Mouse (Mus musculus): Measurements from ENCODE around the gene 2310034C09Rik. TPM values are rescaled to one million over a fixed set of nuclear protein-coding genes. Genes with fewer than 3 reads are reported as not detected.
"Not testable (repeated sequence)": the region's sequence is repeated elsewhere in the genome, so short reads cannot be mapped to it uniquely, and the experiment has no call there.

The 2310034C09Rik gene
- polyA plus RNA-seq, 1 experiment from 2014 or later = not detected

- not testable (repeated sequence) for H3K36me3 ChIP-seq (ENCODE audit: control insufficient read depth, insufficient read depth, low read length); H3K9ac ChIP-seq (ENCODE audit: low read depth, low read length); ATAC-seq (ENCODE audit: low FRiP score, low TSS enrichment); H3K4me2 ChIP-seq (replicated peaks; ENCODE audit: low read depth, low read length); H3K27ac ChIP-seq (ENCODE audit: low read depth, low read length); H3K4me1 ChIP-seq (ENCODE audit: control insufficient read depth, insufficient read depth, low read length); H3K27me3 ChIP-seq (ENCODE audit: control insufficient read depth, insufficient read depth, low read length); H3K9me3 ChIP-seq (ENCODE audit: control insufficient read depth, low read length); H3K4me3 ChIP-seq (ENCODE audit: low read length)
- 87% methylated on average over 3 of the region's 3 CpGs for WGBS
Measured at GRCm38 (mm10) chr16:88751535-88751934, 7.1 kb upstream of the 2310034C09Rik start, which contains the start of gene Krtap13. Gene Krtap13, minus strand, starts transcription at chr16:88751635.

GRCm38 (mm10) chr16:88774106-88774505 lies 15.5 kb downstream of the 2310034C09Rik start, which contains the start of gene 2310057N15Rik:
Gene 2310057N15Rik, minus strand, starts transcription at chr16:88774206.
- Histone ChIP-seq H3K27ac (ENCODE audit: low read depth, low read length) (no peak within 1 kb of the TSS), H3K4me3 (ENCODE audit: low read length) (no peak within 1 kb of the TSS), H3K4me2 (replicated peaks; ENCODE audit: low read depth, low read length) (no peak within 1 kb of the TSS), H3K4me1 (ENCODE audit: control insufficient read depth, insufficient read depth, low read length) (no peaks in the 10 kb centered on the region), H3K36me3 (ENCODE audit: control insufficient read depth, insufficient read depth, low read length) (no peaks in the 10 kb centered on the region), H3K27me3 (ENCODE audit: control insufficient read depth, insufficient read depth, low read length) (no peaks in the 10 kb centered on the region), H3K9me3 (ENCODE audit: control insufficient read depth, low read length) (no peaks in the 10 kb centered on the region), H3K9ac (ENCODE audit: low read depth, low read length) (no peak within 1 kb of the TSS)
- ATAC-seq (ENCODE audit: low FRiP score, low TSS enrichment) = no peak
- WGBS = 94% methylated on average over 2 of the region's 2 CpGs

- Histone ChIP-seq H3K4me3 (ENCODE audit: low read length) (no peak within 1 kb of the TSS), H3K9me3 (ENCODE audit: control insufficient read depth, low read length) (no peaks in the 10 kb centered on the region), H3K9ac (ENCODE audit: low read depth, low read length) (no peak within 1 kb of the TSS), H3K4me2 (replicated peaks; ENCODE audit: low read depth, low read length) (no peak within 1 kb of the TSS), H3K36me3 (ENCODE audit: control insufficient read depth, insufficient read depth, low read length) (no peaks in the 10 kb centered on the region), H3K4me1 (ENCODE audit: control insufficient read depth, insufficient read depth, low read length) (no peaks in the 10 kb centered on the region), H3K27me3 (ENCODE audit: control insufficient read depth, insufficient read depth, low read length) (no peaks in the 10 kb centered on the region), H3K27ac (ENCODE audit: low read depth, low read length) (no peak within 1 kb of the TSS)
- 91% methylated on average over 5 of the region's 6 CpGs for WGBS
- no peak for ATAC-seq (ENCODE audit: low FRiP score, low TSS enrichment)
Measured at GRCm38 (mm10) chr16:88777596-88777995, 18.9 kb downstream of the 2310034C09Rik start, which contains the start of gene Gm5965. Gene Gm5965, plus strand, starts transcription at chr16:88777896.

GRCm38 (mm10) chr16:88786786-88787185 lies 28.1 kb downstream of the 2310034C09Rik start:
- Histone ChIP-seq H3K9ac (ENCODE audit: low read depth, low read length) (no peak overlapping the region), H3K27ac (ENCODE audit: low read depth, low read length) (no peak overlapping the region), H3K4me2 (replicated peaks; ENCODE audit: low read depth, low read length) (no peak overlapping the region), H3K9me3 (ENCODE audit: control insufficient read depth, low read length) (no peaks in the 10 kb centered on the region), H3K36me3 (ENCODE audit: control insufficient read depth, insufficient read depth, low read length) (no peaks in the 10 kb centered on the region), H3K4me1 (ENCODE audit: control insufficient read depth, insufficient read depth, low read length) (no peaks in the 10 kb centered on the region), H3K27me3 (ENCODE audit: control insufficient read depth, insufficient read depth, low read length) (no peaks in the 10 kb centered on the region), H3K4me3 (ENCODE audit: low read length) (no peak overlapping the region)
- no peak for ATAC-seq (ENCODE audit: low FRiP score, low TSS enrichment)
- WGBS = 95% methylated on average over 2 of the region's 2 CpGs

Other genes with a start within 250 kb of the 2310034C09Rik start
- 85.1 and 98.7 TPM in 2 replicates for gene Cldn8, start 195.7 kb upstream of the 2310034C09Rik start, polyA plus RNA-seq (2014; fragmentation: Nextera tagmentation; extraction: Ambion mirVana)
- not detected in 2 replicates for gene Krtap24-1, start 146.6 kb upstream of the 2310034C09Rik start, polyA plus RNA-seq (2014; fragmentation: Nextera tagmentation; extraction: Ambion mirVana)
- gene 2310079G19Rik, start 131.2 kb upstream of the 2310034C09Rik start, polyA plus RNA-seq (2014; fragmentation: Nextera tagmentation; extraction: Ambion mirVana) = not detected in 2 replicates
- gene Krtap26-1, start 111.1 kb upstream of the 2310034C09Rik start, polyA plus RNA-seq (2014; fragmentation: Nextera tagmentation; extraction: Ambion mirVana) = not detected in 2 replicates
- gene Krtap27-1, start 87.2 kb upstream of the 2310034C09Rik start, polyA plus RNA-seq (2014; fragmentation: Nextera tagmentation; extraction: Ambion mirVana) = not detected in 2 replicates
- gene 2310061N02Rik, start 50.9 kb upstream of the 2310034C09Rik start, polyA plus RNA-seq (2014; fragmentation: Nextera tagmentation; extraction: Ambion mirVana) = not detected in 2 replicates
- gene Krtap13-1, start 30.0 kb upstream of the 2310034C09Rik start, polyA plus RNA-seq (2014; fragmentation: Nextera tagmentation; extraction: Ambion mirVana) = not detected in 2 replicates
- not detected in 2 replicates for gene Krtap13, start 7.2 kb upstream of the 2310034C09Rik start, polyA plus RNA-seq (2014; fragmentation: Nextera tagmentation; extraction: Ambion mirVana)
- not detected in 2 replicates for gene 2310057N15Rik, start 15.4 kb downstream of the 2310034C09Rik start, polyA plus RNA-seq (2014; fragmentation: Nextera tagmentation; extraction: Ambion mirVana)
- not detected in 2 replicates for gene Gm5965, start 19.0 kb downstream of the 2310034C09Rik start, polyA plus RNA-seq (2014; fragmentation: Nextera tagmentation; extraction: Ambion mirVana)
- not detected in 2 replicates for gene Gm20741, start 53.4 kb downstream of the 2310034C09Rik start, polyA plus RNA-seq (2014; fragmentation: Nextera tagmentation; extraction: Ambion mirVana)
- not detected in 2 replicates for gene Krtap15, start 61.4 kb downstream of the 2310034C09Rik start, polyA plus RNA-seq (2014; fragmentation: Nextera tagmentation; extraction: Ambion mirVana)
- gene Krtap14, start 67.3 kb downstream of the 2310034C09Rik start, polyA plus RNA-seq (2014; fragmentation: Nextera tagmentation; extraction: Ambion mirVana) = not detected in 2 replicates
- not detected in 2 replicates for gene Krtap19-1, start 110.6 kb downstream of the 2310034C09Rik start, polyA plus RNA-seq (2014; fragmentation: Nextera tagmentation; extraction: Ambion mirVana)
- gene Krtap19-2, start 115.4 kb downstream of the 2310034C09Rik start, polyA plus RNA-seq (2014; fragmentation: Nextera tagmentation; extraction: Ambion mirVana) = not detected in 2 replicates
- not detected in 2 replicates for gene Krtap19-3, start 119.2 kb downstream of the 2310034C09Rik start, polyA plus RNA-seq (2014; fragmentation: Nextera tagmentation; extraction: Ambion mirVana)
- not detected in 2 replicates for gene Krtap19-4, start 126.2 kb downstream of the 2310034C09Rik start, polyA plus RNA-seq (2014; fragmentation: Nextera tagmentation; extraction: Ambion mirVana)
- gene Krtap19-5, start 137.6 kb downstream of the 2310034C09Rik start, polyA plus RNA-seq (2014; fragmentation: Nextera tagmentation; extraction: Ambion mirVana) = not detected in 2 replicates
- not detected in 2 replicates for gene Krtap19-9b, start 173.4 kb downstream of the 2310034C09Rik start, polyA plus RNA-seq (2014; fragmentation: Nextera tagmentation; extraction: Ambion mirVana)
- not detected in 2 replicates for gene Krtap16-3, start 204.0 kb downstream of the 2310034C09Rik start, polyA plus RNA-seq (2014; fragmentation: Nextera tagmentation; extraction: Ambion mirVana)